Comparison of ENCODE assay signal across 15 mouse cellular contexts in the genomic region with DNA sequence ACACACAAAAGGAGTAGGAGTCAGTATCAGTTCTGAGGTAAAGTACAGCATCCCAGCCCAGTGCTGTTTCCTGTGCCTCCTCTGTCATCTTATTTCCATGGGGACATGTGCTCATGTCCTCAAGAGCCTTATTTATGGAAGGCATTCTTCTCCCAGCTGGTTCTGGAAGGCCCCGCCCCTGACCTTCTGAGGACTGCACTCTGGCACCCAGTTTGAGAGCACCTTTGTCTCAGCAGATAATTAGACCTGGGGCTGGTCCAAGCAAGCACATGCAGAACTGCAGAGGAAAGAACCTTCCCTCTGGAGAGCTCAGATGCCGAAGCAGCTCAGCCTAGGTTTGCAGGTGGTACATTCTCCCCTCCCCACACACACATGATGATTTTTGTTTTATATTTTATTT. TPM values are rescaled to one million over a fixed set of nuclear protein-coding genes. Genes with fewer than 3 reads are reported as not detected.
"Had no signal": no experiment of that assay in that cellular context is flagged by ENCODE, and none has a peak within 500 bp of the region (broad histone marks: within the 10 kb centered on the region; RNA-seq: fewer than 3 reads in every experiment).

No protein-coding gene starts in this region.

- DNase-seq: liver; liver, embryonic 13.5 days; liver, postnatal 0 days; right cerebral cortex, adult 18-20 months; right cerebral cortex, postnatal 25 days; thymus, postnatal 36 days had no signal

- H3K4me2 ChIP-seq: limb, embryonic 12.5 days; liver, embryonic 13.5 days; lung, embryonic 15.5 days; midbrain, embryonic 13.5 days; neural tube, embryonic 15.5 days had no signal

- ATAC-seq: liver, postnatal 0 days; midbrain, embryonic 13.5 days had no signal

- H3K27ac ChIP-seq: kidney, postnatal 0 days; layer of hippocampus, adult 2 months; limb, embryonic 12.5 days; liver, embryonic 13.5 days; lung, embryonic 15.5 days; midbrain, embryonic 13.5 days; neural tube, embryonic 15.5 days had no signal

- H3K9ac ChIP-seq: limb, embryonic 12.5 days; liver, embryonic 13.5 days; liver, postnatal 0 days; lung, embryonic 15.5 days; midbrain, embryonic 13.5 days; neural tube, embryonic 15.5 days had no signal

- H3K4me1 ChIP-seq: liver, embryonic 13.5 days; lung, embryonic 15.5 days; midbrain, embryonic 13.5 days; neural tube, embryonic 15.5 days had no signal

- H3K4me3 ChIP-seq: layer of hippocampus, adult 2 months; limb, embryonic 12.5 days; liver, embryonic 13.5 days; lung, embryonic 15.5 days; midbrain, embryonic 13.5 days; myocyte; neural tube, embryonic 15.5 days had no signal

- H3K9me3 ChIP-seq: limb, embryonic 12.5 days; liver, embryonic 13.5 days; lung, embryonic 15.5 days; midbrain, embryonic 13.5 days; neural tube, embryonic 15.5 days had no signal

- H3K36me3 ChIP-seq: lung, embryonic 15.5 days had no signal

- H3K27me3 ChIP-seq: limb, embryonic 12.5 days; liver, embryonic 13.5 days; lung, embryonic 15.5 days; midbrain, embryonic 13.5 days; neural tube, embryonic 15.5 days had no signal

RNA-seq across cellular contexts. Expression of gene Htr5b, which starts 60.0 kb away (rescaled TPM):
- total RNA-seq: megakaryocyte-erythroid progenitor cell, adult 5-6 weeks had no signal
- polyA plus RNA-seq: liver, embryonic 13.5 days; liver, postnatal 0 days; lung, embryonic 15.5 days; myocyte; small intestine, adult 2 months had no signal
